Mouse (Mus musculus) megakaryocyte progenitor cell, adult 5-6 weeks (primary cell): ENCODE measurements around the gene Clcn2. TPM values are rescaled to one million over a fixed set of nuclear protein-coding genes. Genes with fewer than 3 reads are reported as not detected.
A peak's percentile ranks its signal among the peaks of the same experiment; 100 is the strongest.

Experiments used
- ATAC-seq: replicated peaks from 2 replicates; pipeline ENCODE4 v1.8.0; 2016; ENCODE audit warnings: mild to moderate bottlenecking, moderate TSS enrichment, inconsistent platforms; ENCODE audit not compliant: poor library complexity
- total RNA-seq, 2 experiments: library from RNA; stranded (forward) in 1 of 2; stranded (reverse) in 1 of 2; fragments of 157-497, 149-512 nt in 1 of 2; fragments of 200-1000 nt in 1 of 2; gene quantifications; 2 replicates each; pipeline versions ENCODE4 v1.2.3 to v1.2.4; 2015 to 2017

Clcn2 gene
- total RNA-seq (2015), result 0.34 and 1.3 TPM in 2 replicates
- total RNA-seq (2017), result 1.2 and 1.6 TPM in 2 replicates

GRCm38 (mm10) chr16:20717181-20717977 lies at the start of gene Clcn2, which contains the start of gene Polr2h:
Clcn2 (minus strand) TSS chr16:20717746.
Polr2h (plus strand) TSS chr16:20717665.
- peak; percentile 84 for ATAC-seq

DNA sequence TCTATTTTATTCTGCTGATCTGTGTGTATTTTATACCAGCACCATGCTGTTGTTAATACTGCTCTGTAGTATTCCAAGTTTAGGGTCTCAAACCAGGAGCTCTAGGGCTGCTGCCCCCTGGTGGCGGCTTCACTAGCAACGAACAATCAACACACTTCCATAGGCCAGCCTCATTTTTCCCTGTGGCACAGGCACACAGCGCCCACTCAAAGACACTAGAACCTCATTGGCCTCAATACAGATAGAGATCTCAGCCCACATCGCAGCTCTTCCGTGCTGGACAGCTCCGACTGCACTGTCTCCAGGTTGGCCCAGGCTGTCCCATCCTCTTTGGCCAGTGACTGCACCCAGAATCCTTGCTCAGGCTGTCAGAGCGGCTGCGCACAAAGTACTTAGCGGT lies 47.7 kb upstream of the Clcn2 start:
- peak; percentile 70 for ATAC-seq

GRCm38 (mm10) chr16:20761681-20762080 lies 44.1 kb upstream of the Clcn2 start:
- peak; percentile 50; the same call in 1 of the 2 replicates for ATAC-seq

GRCm38 (mm10) chr16:20757385-20757784 lies 39.8 kb upstream of the Clcn2 start:
- peak; percentile 59 for ATAC-seq

DNA sequence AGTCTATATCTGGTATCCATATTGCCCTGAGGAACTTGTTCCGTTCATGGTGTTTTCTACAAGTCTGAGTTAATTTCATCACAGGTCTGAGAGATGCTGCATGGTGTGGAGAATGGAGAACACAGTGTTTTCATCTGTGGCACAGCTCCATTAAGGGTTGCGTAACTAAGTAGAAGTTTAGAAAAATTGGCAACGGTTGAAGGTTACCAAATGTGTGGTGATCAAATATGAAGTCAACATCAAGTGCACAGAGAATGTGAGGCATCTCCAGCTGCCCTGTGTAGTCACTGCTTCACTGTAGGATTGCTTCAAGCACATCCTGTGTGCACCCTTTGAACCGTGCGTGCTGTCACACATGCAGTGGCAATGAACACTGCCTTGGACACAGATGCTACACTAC lies 38.5 kb upstream of the Clcn2 start:
- peak; percentile 97 for ATAC-seq

GRCm38 (mm10) chr16:20750518-20750917 lies 33.0 kb upstream of the Clcn2 start:
- no peak for ATAC-seq

DNA sequence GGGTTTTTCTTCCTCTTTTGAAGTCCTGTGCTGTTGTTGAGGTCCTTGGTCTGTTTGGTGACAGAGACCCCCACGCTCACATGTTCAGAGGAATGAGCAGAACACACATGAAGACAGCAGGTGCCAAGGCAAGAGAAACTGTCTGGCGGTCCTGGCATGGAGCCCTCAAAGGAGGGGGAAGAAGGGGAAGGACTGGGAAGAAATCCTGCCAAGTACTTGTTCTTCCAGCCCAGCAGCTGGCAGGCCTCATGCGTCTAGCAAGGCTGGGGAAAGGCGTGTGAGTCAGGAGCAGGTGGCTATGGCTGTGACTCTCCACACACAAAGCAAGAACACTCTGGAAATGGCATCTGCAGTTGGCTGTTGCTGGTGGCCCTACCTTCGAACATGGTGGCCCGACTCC lies 29.1 kb upstream of the Clcn2 start:
- no peak for ATAC-seq

DNA sequence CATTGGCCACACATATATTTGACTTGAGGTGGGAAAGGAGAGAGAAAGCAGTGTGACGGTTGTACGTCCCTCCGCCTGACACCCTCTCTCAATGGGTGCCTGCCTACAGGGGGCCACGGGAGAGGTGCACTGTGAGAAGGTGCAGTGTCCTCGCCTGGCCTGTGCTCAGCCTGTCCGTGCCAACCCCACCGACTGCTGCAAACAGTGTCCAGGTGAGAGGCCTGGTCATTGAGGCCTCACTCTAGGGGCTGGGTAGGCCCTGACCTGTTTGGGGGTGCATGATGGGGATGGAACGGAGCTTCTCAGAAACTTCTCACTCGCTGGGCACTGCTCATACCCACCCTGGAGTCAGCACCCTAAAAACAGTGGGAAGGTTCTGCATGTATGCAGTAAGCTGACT lies 22.3 kb upstream of the Clcn2 start:
- ATAC-seq, result no peak

DNA sequence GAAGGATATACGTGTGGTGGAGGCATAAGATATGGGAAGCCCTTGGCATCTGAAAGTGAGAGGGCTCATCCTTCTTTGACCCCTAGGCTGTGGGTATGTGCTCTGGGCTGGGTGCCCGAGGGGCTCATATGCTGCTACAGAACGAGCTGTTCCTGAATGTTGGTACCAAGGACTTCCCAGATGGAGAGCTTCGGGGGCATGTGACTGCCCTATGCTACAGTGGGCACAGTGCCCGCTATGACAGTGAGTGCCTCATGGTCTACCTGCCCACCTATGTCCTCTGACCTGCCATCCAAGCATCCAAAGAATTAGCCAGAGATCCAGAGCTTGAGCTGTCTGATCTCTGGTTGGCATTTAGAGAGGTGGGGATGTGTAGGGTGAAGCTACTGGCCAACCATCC lies 19.3 kb upstream of the Clcn2 start:
- no peak for ATAC-seq

GRCm38 (mm10) chr16:20736168-20736567 lies 18.6 kb upstream of the Clcn2 start:
- ATAC-seq, result no peak

- ATAC-seq, result no peak
These were observed 18.1 kb upstream of the Clcn2 start for GRCm38 (mm10) chr16:20735651-20736050.

GRCm38 (mm10) chr16:20733731-20734730 lies 16.5 kb upstream of the Clcn2 start, which contains the start of gene Thpo:
Thpo (minus strand) TSS chr16:20734511.
- no peak for ATAC-seq

- peak; percentile 21; the same call in 1 of the 2 replicates for ATAC-seq
These were observed 15.6 kb upstream of the Clcn2 start, which contains the start of gene Chrd for GRCm38 (mm10) chr16:20732925-20733730. Chrd (plus strand) TSS chr16:20733127.

DNA sequence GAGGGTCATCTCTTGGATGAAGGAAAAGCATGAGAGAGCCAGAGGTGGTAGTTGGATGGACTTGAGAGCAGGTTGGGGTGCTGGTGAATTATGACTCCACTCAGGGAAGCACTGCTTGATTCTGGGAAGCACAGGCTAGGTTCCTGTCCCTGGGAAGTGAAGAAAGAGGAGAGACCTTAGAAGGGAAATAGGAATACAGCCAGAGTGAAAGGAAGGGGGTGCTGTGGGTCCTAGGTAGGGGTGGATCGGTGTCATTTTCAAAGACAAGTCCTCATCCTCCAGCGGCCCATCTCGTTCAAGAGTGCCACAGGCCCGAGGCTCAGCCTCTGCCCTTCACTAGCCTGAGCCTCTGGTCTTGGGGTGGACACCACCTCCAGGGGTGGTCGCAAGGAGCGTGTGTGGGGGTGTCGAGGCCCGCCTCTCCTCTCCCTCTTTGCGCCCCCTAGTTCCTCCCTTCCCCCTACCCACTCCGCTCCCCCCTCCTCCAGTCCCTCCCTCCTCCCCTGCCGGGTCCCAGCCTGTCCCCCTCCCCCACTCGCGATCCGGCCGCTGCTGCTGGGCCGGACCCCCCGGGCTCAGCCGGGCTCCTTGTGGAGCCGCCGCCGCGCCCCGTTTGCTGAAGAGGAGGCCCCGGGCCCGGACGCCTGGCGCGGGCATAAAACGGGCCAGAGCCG lies 14.8 kb upstream of the Clcn2 start:
- no peak for ATAC-seq

GRCm38 (mm10) chr16:20731688-20732087 lies 14.1 kb upstream of the Clcn2 start:
- ATAC-seq, result peak; percentile 41

DNA sequence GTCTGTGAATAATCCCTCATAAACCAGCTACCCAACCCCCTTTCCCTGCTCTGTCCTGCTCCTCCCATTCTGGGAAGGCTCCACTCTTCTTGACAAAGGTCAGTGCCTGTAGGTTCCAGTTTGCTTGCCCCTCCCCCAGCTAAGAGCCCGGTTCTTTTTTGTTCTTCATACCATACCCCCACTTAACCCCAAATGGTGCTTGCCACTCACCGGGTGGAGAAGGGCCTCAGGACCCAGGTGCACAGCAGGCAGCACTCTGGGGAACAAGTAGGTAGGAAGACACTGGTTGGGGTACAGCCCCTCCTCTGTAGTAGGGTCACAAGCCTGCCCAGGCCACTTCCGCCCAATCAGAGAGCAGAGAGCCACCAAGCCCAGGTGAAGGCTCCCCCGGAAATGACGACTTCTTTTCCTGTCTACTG lies 12.8 kb upstream of the Clcn2 start:
- ATAC-seq, result no peak

DNA sequence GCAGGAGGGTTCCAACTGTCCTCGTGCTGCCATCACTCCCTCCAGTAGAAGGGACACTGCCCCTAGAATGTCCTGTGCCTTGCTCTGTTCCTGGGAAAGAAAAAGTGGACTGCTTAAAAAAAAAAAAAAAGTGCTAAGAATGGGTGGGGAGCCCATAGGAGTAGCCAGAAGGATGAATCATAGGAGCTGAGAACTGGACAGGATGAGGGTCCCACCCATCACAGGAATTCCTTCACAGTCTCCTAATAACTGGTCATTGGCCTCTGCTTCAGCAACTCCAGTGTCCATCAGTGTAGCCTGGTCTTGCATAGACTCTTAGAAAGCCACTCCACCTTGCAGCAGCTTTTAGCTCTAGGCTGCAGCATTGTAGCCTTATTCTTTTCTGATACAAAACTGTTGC lies 8.8 kb upstream of the Clcn2 start:
- no peak for ATAC-seq

- ATAC-seq, result no peak
These were observed 8.2 kb upstream of the Clcn2 start for GRCm38 (mm10) chr16:20725750-20726149.

DNA sequence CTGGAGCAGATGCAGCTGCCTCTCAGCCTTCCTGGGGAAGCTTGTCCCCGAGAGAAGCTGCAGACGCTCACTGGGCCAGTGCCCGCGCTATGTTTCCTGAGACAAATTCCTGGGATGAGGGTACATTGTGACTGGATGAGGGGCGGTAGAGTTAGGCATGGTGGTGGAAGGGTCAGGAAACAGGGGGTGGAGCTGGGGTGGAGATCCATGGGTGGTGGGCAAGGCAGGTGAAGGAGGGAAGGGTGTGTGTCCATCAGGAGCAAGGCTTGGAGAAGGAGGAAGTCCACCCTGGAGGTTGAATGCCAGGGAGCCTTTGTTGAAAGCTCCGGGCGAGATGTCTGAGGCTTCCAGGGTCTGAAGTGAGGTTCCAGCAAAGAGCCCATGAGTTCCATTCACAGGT lies 7.8 kb upstream of the Clcn2 start:
- ATAC-seq, result no peak

DNA sequence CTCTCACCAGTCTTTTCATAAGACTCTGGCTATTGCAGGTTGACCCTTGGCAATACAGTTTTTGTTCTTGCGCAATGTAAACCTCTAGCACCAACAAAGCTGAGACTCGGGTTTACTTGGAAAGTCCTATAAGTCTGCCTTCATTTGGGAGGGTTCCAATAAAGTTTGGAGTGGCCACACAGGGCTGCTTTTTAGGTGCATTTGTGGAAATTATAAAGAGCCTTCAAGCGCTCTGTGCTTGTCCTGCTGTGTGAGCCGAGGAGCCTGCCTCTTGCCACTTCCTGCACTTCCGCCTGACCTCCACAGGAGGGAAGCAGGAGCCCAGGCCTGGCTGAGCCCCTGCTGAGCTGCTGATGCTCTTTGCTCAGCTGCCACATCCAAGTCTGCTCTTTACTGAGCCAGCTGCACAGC lies 6.8 kb upstream of the Clcn2 start:
- ATAC-seq, result peak; percentile 100
